Mouse (Mus musculus) brain, embryonic 14.5 days (tissue): ENCODE measurements around the gene Rabep2. TPM values are rescaled to one million over a fixed set of nuclear protein-coding genes. Genes with fewer than 3 reads are reported as not detected.
A peak's percentile ranks its signal among the peaks of the same experiment; 100 is the strongest.
"Not testable (repeated sequence)": the region's sequence is repeated elsewhere in the genome, so short reads cannot be mapped to it uniquely, and the experiment has no call there.

ENCODE experiments used
- DNase-seq: peaks from one replicate; pipeline ENCODE4 v3.0.0-alpha.2; 2011; ENCODE audit warnings: low read depth
- CTCF ChIP-seq: fragments of 200-500 bp; IDR thresholded peaks from 2 replicates; pipeline ENCODE4 v1.5.1; 2012; ENCODE audit warnings: inconsistent platforms, mild to moderate bottlenecking, moderate library complexity, borderline replicate concordance; ENCODE audit not compliant: insufficient read depth, insufficient read length; ENCODE audit errors: extremely low read depth
- POLR2A ChIP-seq: fragments of 200-500 bp; IDR thresholded peaks from 2 replicates; pipeline ENCODE4 v1.6.1; 2012; ENCODE audit warnings: mild to moderate bottlenecking, inconsistent platforms, borderline replicate concordance; ENCODE audit not compliant: poor library complexity, insufficient read depth, insufficient read length, severe bottlenecking; ENCODE audit errors: extremely low read depth
- polyA plus RNA-seq: library from polyadenylated mRNA; depleted of rRNA; stranded (reverse); fragments of >200 nt; gene quantifications from 2 replicates; pipeline ENCODE4 v1.2.3, GENCODE M21; 2012; rRNA removed

Gene Rabep2
- 22.1 and 25.2 TPM in 2 replicates for polyA plus RNA-seq

- DNase-seq: peak; percentile 95
- no peak for TF ChIP-seq CTCF
- peak; percentile 62; the same call in 1 of the 2 replicates for TF ChIP-seq POLR2A
Measured at GRCm38 (mm10) chr7:126428631-126429502, at the start of gene Rabep2. TSS of gene Rabep2 (plus strand) at chr7:126428759.

- DNase-seq: no peak
- TF ChIP-seq CTCF: no peak
- TF ChIP-seq POLR2A: no peak
Measured at GRCm38 (mm10) chr7:126383565-126383964, 45.0 kb upstream of the Rabep2 start.

GRCm38 (mm10) chr7:126388185-126388584 lies 40.4 kb upstream of the Rabep2 start:
- DNase-seq: no peak
- no peak for TF ChIP-seq POLR2A
- no peak for TF ChIP-seq CTCF

- not testable (repeated sequence) for DNase-seq
Measured at GRCm38 (mm10) chr7:126392086-126392884, 36.3 kb upstream of the Rabep2 start.

- TF ChIP-seq POLR2A (peak; percentile 52; the same call in 1 of the 2 replicates), CTCF (no peak)
- peak; percentile 99 for DNase-seq
Measured at GRCm38 (mm10) chr7:126396298-126397119, 32.0 kb upstream of the Rabep2 start, which contains the start of gene Nfatc2ip. TSS of gene Nfatc2ip (minus strand) at chr7:126396737.

- DNase-seq: no peak
- TF ChIP-seq POLR2A (no peak), CTCF (no peak)
Measured at GRCm38 (mm10) chr7:126397221-126397620, 31.3 kb upstream of the Rabep2 start.

- no peak for DNase-seq
- TF ChIP-seq CTCF: no peak
- TF ChIP-seq POLR2A: no peak
Measured at GRCm38 (mm10) chr7:126397822-126398221, 30.7 kb upstream of the Rabep2 start.

- DNase-seq: peak; percentile 87
- TF ChIP-seq POLR2A: no peak
- peak; percentile 91 for TF ChIP-seq CTCF
Measured at GRCm38 (mm10) chr7:126399548-126399947, 29.0 kb upstream of the Rabep2 start.

- DNase-seq: not testable (repeated sequence)
Measured at GRCm38 (mm10) chr7:126402518-126402917, 26.0 kb upstream of the Rabep2 start.

- TF ChIP-seq POLR2A (no peak), CTCF (no peak)
- DNase-seq: no peak
Measured at GRCm38 (mm10) chr7:126408686-126409085, 19.9 kb upstream of the Rabep2 start.

GRCm38 (mm10) chr7:126411061-126411460 lies 17.5 kb upstream of the Rabep2 start:
- DNase-seq: no peak

GRCm38 (mm10) chr7:126414725-126415124 lies 13.8 kb upstream of the Rabep2 start, which contains the start of gene Cd19:
TSS of gene Cd19 (minus strand) at chr7:126414889.
- DNase-seq: no peak
- TF ChIP-seq CTCF (no peak), POLR2A (no peak)

More at GRCm38 (mm10) chr7:126411061-126411460, 17.5 kb upstream of the Rabep2 start:
- TF ChIP-seq POLR2A (no peak), CTCF (no peak)
